Mouse (Mus musculus): ENCODE measurements at regions not wholly inside any gene's neighbourhood (a gene's known extent, or its start where the extent isn't known, plus 50 kb on each side); places are given as distances from the start of the nearest gene placed in this dataset.

GRCm38 (mm10) chr12:59744768-59745167, 525.2 kb upstream of the Fbxo33 start:
- DNase-seq (ENCODE audit: low spot score) (no peak), ATAC-seq (ENCODE audit: low FRiP score, low TSS enrichment) (no peak)
- no peak overlapping the region for H3K9ac ChIP-seq (ENCODE audit: low read length)
- H3K27me3 ChIP-seq (ENCODE audit: control insufficient read depth, insufficient read depth, low read length), result no peaks in the 10 kb centered on the region
- H3K4me2 ChIP-seq (replicated peaks; ENCODE audit: low read depth), result no peak overlapping the region
- H3K36me3 ChIP-seq (ENCODE audit: control insufficient read depth, insufficient read depth, low read length), result no peaks in the 10 kb centered on the region
- no peak overlapping the region for H3K4me3 ChIP-seq (ENCODE audit: low read depth, low read length)
- 87% methylated on average over 2 of the region's 2 CpGs for WGBS
- TF ChIP-seq EP300 (optimal IDR thresholded peaks at IDR 0.05), result no peak
- TF ChIP-seq CTCF (IDR thresholded peaks at IDR 0.05; ENCODE audit: low read depth), result no peak
- H3K9me3 ChIP-seq (ENCODE audit: control insufficient read depth, low read length), result no peaks in the 10 kb centered on the region
- H3K4me1 ChIP-seq (replicated peaks; ENCODE audit: control insufficient read depth, insufficient read depth), result no peaks in the 10 kb centered on the region
- H3K27ac ChIP-seq (replicated peaks), result no peak overlapping the region

GRCm38 (mm10) chr12:59743211-59743610, 523.7 kb upstream of the Fbxo33 start:
- no peak for TF ChIP-seq CTCF (IDR thresholded peaks at IDR 0.05; ENCODE audit: low read depth)
- TF ChIP-seq EP300 (optimal IDR thresholded peaks at IDR 0.05), result no peak
- no peak for DNase-seq (ENCODE audit: low spot score)
- H3K27me3 ChIP-seq (ENCODE audit: control insufficient read depth, insufficient read depth, low read length), result no peaks in the 10 kb centered on the region
- no peak overlapping the region for H3K4me3 ChIP-seq (ENCODE audit: low read depth, low read length)
- no peak overlapping the region for H3K4me2 ChIP-seq (replicated peaks; ENCODE audit: low read depth)
- H3K9me3 ChIP-seq (ENCODE audit: control insufficient read depth, low read length), result no peaks in the 10 kb centered on the region
- no peaks in the 10 kb centered on the region for H3K4me1 ChIP-seq (replicated peaks; ENCODE audit: control insufficient read depth, insufficient read depth)
- no peak for ATAC-seq (ENCODE audit: low FRiP score, low TSS enrichment)
- WGBS, result 75% methylated on average over 11 of the region's 11 CpGs
- no peak overlapping the region for H3K27ac ChIP-seq (replicated peaks)
- no peaks in the 10 kb centered on the region for H3K36me3 ChIP-seq (ENCODE audit: control insufficient read depth, insufficient read depth, low read length)
- no peak overlapping the region for H3K9ac ChIP-seq (ENCODE audit: low read length)

- Histone ChIP-seq H3K4me2 (replicated peaks; ENCODE audit: low read depth) (no peak overlapping the region), H3K27ac (replicated peaks) (no peak overlapping the region), H3K36me3 (ENCODE audit: control insufficient read depth, insufficient read depth, low read length) (no peaks in the 10 kb centered on the region), H3K27me3 (ENCODE audit: control insufficient read depth, insufficient read depth, low read length) (no peaks in the 10 kb centered on the region), H3K9ac (ENCODE audit: low read length) (no peak overlapping the region), H3K4me3 (ENCODE audit: low read depth, low read length) (no peak overlapping the region), H3K9me3 (ENCODE audit: control insufficient read depth, low read length) (no peaks in the 10 kb centered on the region), H3K4me1 (replicated peaks; ENCODE audit: control insufficient read depth, insufficient read depth) (no peaks in the 10 kb centered on the region)
- TF ChIP-seq EP300 (optimal IDR thresholded peaks at IDR 0.05) (no peak), CTCF (IDR thresholded peaks at IDR 0.05; ENCODE audit: low read depth) (no peak)
- ATAC-seq (ENCODE audit: low FRiP score, low TSS enrichment) (no peak), DNase-seq (ENCODE audit: low spot score) (no peak)
- WGBS, result 44% methylated on average over 1 of the region's 1 CpGs
Measured at GRCm38 (mm10) chr12:59724951-59725350, 505.4 kb upstream of the Fbxo33 start.

- Histone ChIP-seq H3K9ac (ENCODE audit: low read length) (no peak overlapping the region), H3K4me3 (ENCODE audit: low read depth, low read length) (no peak overlapping the region), H3K4me2 (replicated peaks; ENCODE audit: low read depth) (no peak overlapping the region), H3K9me3 (ENCODE audit: control insufficient read depth, low read length) (no peaks in the 10 kb centered on the region), H3K27me3 (ENCODE audit: control insufficient read depth, insufficient read depth, low read length) (no peaks in the 10 kb centered on the region), H3K36me3 (ENCODE audit: control insufficient read depth, insufficient read depth, low read length) (no peaks in the 10 kb centered on the region), H3K4me1 (replicated peaks; ENCODE audit: control insufficient read depth, insufficient read depth) (no peaks in the 10 kb centered on the region), H3K27ac (replicated peaks) (no peak overlapping the region)
- 67% methylated on average over 6 of the region's 6 CpGs for WGBS
- no peak for DNase-seq (ENCODE audit: low spot score)
- no peak for ATAC-seq (ENCODE audit: low FRiP score, low TSS enrichment)
- no peak for TF ChIP-seq CTCF (IDR thresholded peaks at IDR 0.05; ENCODE audit: low read depth)
- no peak for TF ChIP-seq EP300 (optimal IDR thresholded peaks at IDR 0.05)
Measured at GRCm38 (mm10) chr12:59722471-59723182, 503.1 kb upstream of the Fbxo33 start.

GRCm38 (mm10) chr12:59713216-59713615, 493.7 kb upstream of the Fbxo33 start:
- ATAC-seq (ENCODE audit: low FRiP score, low TSS enrichment) (no peak), DNase-seq (ENCODE audit: low spot score) (no peak)
- no peaks in the 10 kb centered on the region for H3K9me3 ChIP-seq (ENCODE audit: control insufficient read depth, low read length)
- no peaks in the 10 kb centered on the region for H3K4me1 ChIP-seq (replicated peaks; ENCODE audit: control insufficient read depth, insufficient read depth)
- no peak overlapping the region for H3K27ac ChIP-seq (replicated peaks)
- no peaks in the 10 kb centered on the region for H3K27me3 ChIP-seq (ENCODE audit: control insufficient read depth, insufficient read depth, low read length)
- no peak overlapping the region for H3K4me3 ChIP-seq (ENCODE audit: low read depth, low read length)
- H3K9ac ChIP-seq (ENCODE audit: low read length), result no peak overlapping the region
- H3K36me3 ChIP-seq (ENCODE audit: control insufficient read depth, insufficient read depth, low read length), result no peaks in the 10 kb centered on the region
- WGBS, result 92% methylated on average over 3 of the region's 3 CpGs
- no peak for TF ChIP-seq CTCF (IDR thresholded peaks at IDR 0.05; ENCODE audit: low read depth)
- H3K4me2 ChIP-seq (replicated peaks; ENCODE audit: low read depth), result no peak overlapping the region

- ATAC-seq (ENCODE audit: low FRiP score, low TSS enrichment) (no peak), DNase-seq (ENCODE audit: low spot score) (no peak)
- H3K36me3 ChIP-seq (ENCODE audit: control insufficient read depth, insufficient read depth, low read length), result no peaks in the 10 kb centered on the region
- no peak overlapping the region for H3K9ac ChIP-seq (ENCODE audit: low read length)
- 41% methylated on average over 2 of the region's 2 CpGs for WGBS
- no peaks in the 10 kb centered on the region for H3K27me3 ChIP-seq (ENCODE audit: control insufficient read depth, insufficient read depth, low read length)
- H3K4me3 ChIP-seq (ENCODE audit: low read depth, low read length), result no peak overlapping the region
- H3K4me2 ChIP-seq (replicated peaks; ENCODE audit: low read depth), result no peak overlapping the region
- TF ChIP-seq EP300 (optimal IDR thresholded peaks at IDR 0.05) (no peak), CTCF (IDR thresholded peaks at IDR 0.05; ENCODE audit: low read depth) (no peak)
- no peaks in the 10 kb centered on the region for H3K4me1 ChIP-seq (replicated peaks; ENCODE audit: control insufficient read depth, insufficient read depth)
- no peak overlapping the region for H3K27ac ChIP-seq (replicated peaks)
- H3K9me3 ChIP-seq (ENCODE audit: control insufficient read depth, low read length), result no peaks in the 10 kb centered on the region
Measured at GRCm38 (mm10) chr12:59683235-59683634, 463.7 kb upstream of the Fbxo33 start.
